Mouse (Mus musculus) CD4-positive, CD25-positive, alpha-beta regulatory T cell, adult 4 months (primary cell): Measurements from ENCODE around the gene 2310022A10Rik. TPM values are rescaled to one million over a fixed set of nuclear protein-coding genes. Genes with fewer than 3 reads are reported as not detected.
A peak's percentile ranks its signal among the peaks of the same experiment; 100 is the strongest.

Experiments used
- ATAC-seq: one replicate; pipeline ENCODE4 v1.8.0; 2017
- polyA plus RNA-seq, 2 experiments: library from polyadenylated mRNA; unstranded; fragments of 100-300 nt; shearing (Covaris generic); gene quantifications; one replicate each; pipeline ENCODE4 v1.2.1; 2017

Gene 2310022A10Rik
- polyA plus RNA-seq, 2 experiments from 2014 or later = 15.0 to 25.3 TPM

DNA sequence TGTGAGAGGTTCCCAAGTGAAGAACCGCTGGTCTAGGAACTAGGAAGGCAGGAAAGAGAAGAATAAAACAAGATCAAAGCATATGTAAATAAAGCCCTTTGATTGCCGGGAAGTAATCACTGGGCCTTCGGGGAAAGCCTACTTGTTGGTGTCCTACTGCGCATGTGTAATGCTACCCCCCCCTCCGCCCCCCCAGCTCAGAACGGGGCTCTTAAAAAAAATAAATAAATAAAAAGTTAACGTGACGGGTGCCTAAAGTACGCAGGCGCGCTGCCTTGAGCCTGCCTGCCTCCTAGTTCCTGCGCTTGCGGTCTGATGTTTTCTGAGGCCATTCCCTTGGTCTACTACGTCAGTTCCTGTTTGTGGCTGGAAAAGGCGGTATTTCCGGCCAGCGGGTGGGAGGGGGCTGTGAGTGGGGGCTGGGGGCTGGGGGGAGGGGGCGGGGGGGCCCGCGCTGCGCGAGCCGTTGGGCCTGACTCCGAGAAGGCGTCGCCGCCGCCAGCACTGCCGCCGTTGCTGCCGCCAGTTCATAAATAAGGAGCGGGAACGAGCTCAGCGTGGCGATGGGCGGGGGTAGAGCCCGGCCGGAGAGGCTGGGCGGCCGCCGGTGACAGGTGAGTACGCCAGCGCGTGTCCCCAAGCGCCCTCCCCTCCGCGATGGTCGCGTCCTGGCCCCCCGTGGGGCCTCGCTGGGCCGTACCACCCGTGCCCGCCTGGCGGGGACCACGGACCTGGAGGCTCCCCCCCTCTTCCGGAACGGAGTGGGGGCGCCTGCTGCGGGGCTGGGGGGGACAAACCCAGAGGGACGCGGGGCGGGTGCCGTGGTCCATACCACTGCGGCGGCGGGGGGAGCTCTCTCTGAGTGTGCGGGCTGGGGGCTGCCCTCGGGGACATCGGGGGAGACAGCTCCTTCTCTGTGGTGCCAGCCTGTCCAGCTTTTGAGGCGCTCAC, 38.5 kb downstream of the 2310022A10Rik start, which contains the start of gene Akt2:
Akt2 (plus strand) TSS at position 287 of the 951 bp plus-strand sequence.
- ATAC-seq = peak; percentile 86

DNA sequence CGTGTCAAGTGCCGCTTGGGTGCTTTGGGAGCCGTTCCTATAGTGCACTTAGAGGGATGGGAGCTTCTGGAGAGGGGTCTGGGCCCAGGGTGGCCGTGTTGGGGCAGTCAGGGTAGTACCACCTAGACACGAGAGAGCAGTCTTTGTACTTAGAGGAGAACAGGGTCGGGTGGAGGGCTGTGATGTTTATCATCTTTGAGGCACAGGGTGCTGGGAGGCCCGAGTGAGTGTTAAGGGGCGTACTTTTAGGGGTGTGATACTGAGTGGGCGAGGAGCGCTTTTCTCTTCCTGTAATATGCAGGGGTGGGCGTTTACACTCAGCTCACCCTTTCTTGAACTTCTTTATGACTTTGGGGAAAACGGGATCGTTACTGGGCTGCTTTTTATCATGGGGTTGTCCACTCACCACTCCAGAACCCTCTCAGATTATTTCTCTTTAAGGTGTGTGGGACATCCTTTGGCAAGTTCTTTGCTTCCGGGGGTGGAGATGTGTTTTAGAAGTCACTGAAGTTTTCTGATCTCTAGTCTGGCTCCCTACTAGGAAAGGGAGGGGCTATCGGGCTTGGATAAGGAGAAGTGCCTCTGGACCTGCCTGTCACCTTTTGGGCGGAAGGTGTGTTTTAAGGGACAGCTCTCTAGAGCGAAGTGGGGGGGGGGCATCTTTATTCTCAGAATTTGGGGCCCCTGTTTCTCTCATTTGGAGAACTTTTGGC, 39.3 kb downstream of the 2310022A10Rik start:
- peak; percentile 52 for ATAC-seq

DNA sequence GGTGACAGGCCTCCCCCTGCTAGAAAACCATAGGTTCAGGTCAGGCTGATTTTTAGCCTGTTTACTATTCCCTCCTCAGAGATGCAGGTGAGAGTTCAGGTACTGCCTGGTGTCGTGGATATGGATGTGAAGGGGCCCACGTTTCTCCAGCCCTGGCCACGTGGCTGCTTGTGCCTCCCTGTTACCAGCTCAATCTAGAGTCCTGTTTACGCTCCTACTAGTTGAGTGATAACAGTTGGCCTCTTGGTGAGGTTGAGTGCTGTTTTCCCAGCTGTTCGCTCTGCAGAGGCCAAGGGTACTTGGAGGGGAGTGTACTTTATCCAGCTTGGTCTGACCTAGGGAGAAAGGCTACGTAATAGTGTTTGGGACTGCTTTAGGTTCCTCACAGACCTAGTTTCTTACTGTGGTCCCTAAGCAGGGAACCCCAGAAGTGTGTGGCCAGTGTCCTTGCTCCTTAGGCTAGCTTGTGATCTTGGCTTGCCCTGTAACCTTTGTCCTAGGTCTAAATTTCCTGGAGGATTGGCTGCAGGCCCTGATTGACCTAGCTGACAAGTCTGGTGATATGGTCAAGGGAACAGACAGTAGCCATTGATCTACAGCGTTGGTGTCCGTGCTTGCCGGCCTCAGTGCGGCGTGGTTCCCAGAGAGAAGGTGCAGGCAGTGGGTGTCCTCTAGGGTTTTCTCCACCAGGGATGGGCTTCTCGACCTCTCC, 40.1 kb downstream of the 2310022A10Rik start:
- ATAC-seq = no peak

DNA sequence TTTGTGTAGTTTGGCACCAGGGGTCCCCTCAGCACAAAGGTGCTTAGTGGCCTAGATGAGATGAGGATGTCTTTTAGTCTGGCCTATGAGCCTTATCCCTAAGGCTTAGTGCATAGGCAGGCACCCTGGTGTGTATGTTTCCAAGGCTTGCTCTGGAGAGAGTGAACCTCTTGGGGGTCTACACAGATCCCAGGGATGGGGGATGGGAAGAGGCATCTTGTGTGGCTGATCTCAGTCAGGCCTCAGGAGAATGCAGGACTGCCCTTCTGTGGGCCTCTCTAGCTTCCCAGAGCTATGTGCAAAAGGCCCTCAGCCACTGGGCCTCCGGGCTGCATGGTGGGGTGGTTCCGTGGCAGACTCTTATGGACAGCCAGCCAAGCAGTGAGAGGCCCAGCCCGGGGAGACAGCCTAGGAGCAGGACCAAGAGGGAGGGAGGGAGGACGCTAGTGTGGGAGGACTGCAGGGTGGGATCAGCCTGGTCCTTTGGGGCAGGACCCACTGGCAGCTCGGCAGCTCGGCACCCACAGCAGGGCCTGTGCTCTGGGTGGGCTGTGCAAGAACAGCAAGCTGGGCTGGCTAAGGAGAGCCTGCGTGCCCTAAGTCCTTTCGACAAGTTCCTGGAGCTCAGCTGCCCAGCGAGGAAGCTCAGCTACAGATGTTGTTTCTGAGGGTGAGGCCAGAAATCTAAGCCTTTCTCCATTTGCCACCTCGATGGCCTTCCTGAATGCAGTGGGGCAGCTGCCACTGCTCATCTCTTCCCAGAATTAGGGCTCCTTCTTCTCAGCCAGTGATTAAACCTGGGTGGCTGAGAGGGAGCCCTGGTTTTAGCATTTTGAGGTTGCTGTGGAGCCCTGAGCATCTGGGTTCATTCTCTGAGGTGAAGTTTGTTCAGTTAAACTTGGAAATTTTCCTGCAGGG, 43.8 kb downstream of the 2310022A10Rik start:
- ATAC-seq = no peak

DNA sequence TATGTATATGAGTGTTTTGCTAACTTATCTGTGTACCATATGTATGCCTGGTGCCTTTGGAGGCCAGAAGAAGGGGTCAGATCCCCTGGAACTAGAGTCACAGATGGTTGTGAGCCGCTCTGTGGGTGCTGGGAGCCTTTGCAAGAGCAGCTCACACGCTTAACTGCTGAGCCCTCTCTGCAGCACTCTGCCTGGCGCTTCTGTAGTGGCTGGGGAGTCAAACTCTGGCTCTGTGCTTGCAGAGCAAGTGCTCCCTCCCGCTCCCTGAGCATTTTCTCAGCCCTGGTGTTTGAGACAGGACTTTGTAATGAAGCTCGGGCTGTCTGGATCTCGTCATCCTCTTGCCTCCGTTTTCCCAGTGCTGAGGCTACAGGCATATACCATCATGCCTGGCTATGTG, 45.0 kb downstream of the 2310022A10Rik start:
- ATAC-seq = no peak

DNA sequence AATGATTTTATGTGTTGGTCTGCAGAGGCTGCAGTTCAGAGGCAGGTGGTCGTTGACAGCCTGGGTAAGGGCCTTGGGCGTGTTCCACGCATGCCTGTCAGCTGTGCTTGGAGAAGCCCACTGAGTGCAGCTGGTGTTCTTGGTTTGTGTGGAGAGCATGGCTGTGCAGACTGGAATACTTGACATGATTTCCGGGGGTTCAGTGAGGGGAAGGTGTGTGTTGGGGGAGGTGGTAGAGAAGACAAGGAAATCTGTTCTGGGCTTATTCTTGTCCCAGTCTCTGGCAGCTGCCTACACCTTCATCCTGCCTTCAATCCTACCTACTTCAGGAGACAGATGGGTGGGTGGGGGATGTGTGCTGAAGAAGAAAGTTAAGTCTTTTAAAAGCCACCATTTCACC, 48.6 kb downstream of the 2310022A10Rik start:
- ATAC-seq = no peak

DNA sequence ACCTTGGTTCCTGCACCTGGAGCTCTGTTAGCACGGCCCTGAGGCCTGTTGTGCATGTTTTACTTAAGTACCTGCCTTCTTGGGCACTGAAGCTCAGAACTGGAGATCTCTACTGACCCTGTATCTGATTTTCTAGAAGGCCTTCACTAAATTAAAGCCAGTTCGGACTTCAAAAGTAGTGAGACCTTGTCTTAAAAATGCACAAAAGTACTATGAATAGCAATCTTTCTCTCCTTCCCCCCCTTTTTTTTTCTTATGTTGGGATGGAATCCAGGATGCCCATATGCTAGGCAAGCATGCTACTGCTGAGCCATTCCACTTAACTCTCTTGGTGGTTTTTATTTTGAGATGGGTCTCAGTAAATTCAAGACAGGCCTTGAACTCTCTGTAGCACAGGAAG, 49.1 kb downstream of the 2310022A10Rik start:
- ATAC-seq = no peak

DNA sequence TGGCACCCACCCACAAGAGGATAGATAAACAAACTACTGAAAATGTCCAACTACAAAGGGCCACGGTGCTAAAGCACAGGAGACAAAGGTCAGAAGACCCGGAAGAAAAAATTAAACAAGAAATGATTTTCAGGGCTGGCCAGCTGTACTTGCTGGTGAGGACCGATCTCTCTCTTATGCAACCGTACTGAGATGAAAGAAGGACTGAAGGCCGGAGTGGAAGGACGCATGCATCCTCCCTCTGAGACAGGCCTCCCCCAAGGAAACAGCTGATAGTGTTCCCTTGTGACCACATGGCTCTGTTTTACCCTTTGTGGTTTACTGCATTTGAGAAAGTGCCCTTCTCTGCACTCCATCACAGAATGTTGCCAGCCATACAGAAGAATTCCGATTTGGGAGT, 49.8 kb downstream of the 2310022A10Rik start:
- no peak for ATAC-seq

DNA sequence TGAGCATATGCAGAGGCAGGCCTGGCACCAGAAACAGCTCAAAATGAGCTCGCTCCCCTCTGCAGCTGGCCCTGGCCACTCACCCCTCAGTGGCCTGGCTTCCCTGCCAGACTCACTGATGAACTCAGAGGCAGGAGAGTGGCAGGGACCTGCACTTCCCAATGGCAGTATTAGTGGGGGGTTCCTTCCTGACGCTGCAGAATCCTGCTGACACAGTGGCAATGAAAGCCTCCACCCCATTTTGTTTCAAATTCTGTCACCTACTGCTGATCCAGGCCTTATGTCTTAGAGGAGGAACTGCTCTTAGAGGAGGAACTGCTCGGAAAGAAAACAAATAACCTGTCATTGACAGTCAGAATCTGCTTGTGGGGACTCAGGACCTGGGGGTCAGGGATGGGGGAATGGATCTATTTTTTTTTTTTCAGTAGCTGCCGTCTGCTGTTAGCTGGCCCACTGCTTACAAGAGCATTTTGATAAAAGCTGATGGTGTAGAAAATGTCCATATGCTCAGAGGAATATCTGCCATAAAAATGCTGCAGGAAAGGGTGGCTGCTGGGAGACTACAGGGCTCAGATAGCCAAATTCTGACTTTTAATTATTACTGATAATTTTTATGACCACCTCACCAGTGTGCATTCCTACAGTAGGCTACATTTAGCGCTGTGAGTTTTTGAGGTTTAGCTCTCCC, 51.8 kb downstream of the 2310022A10Rik start:
- no peak for ATAC-seq

DNA sequence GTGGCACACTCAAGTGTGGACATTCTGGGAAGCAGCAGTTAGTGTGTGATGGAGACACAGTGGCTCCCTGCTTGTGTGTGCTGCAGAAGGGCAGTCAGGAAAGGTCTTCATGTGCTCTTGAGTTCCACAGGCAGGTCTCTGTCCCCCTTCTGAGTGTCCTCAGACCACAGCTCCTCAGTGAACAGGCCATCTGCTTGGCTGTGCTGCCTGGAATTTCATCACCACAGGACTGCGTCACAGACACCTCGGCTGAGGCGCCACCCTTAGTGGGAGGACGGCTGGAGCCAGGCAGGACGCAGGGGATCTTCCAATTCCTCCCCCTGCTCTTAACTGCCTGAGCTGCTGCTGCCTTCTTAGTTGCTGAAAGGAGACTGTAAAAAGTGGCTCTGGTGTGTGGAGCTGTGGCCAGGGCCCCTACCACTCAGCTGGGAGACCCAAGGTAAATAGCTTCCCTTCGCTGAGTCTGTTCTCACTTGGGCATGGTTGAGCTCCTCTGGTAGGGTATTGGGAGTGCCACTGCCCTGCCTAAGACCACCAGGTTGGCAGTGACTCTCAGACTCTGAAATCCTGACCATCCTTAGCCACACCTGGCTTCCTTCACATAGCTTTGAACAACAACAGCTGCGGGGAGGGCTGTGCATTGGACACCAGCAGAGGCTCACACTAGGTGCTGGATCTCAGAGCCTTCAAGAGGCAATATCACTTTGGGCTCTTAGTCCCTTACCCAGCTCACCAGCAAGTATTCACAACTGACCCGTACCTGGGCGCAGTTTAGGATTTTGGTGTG, 52.7 kb downstream of the 2310022A10Rik start:
- ATAC-seq = no peak

DNA sequence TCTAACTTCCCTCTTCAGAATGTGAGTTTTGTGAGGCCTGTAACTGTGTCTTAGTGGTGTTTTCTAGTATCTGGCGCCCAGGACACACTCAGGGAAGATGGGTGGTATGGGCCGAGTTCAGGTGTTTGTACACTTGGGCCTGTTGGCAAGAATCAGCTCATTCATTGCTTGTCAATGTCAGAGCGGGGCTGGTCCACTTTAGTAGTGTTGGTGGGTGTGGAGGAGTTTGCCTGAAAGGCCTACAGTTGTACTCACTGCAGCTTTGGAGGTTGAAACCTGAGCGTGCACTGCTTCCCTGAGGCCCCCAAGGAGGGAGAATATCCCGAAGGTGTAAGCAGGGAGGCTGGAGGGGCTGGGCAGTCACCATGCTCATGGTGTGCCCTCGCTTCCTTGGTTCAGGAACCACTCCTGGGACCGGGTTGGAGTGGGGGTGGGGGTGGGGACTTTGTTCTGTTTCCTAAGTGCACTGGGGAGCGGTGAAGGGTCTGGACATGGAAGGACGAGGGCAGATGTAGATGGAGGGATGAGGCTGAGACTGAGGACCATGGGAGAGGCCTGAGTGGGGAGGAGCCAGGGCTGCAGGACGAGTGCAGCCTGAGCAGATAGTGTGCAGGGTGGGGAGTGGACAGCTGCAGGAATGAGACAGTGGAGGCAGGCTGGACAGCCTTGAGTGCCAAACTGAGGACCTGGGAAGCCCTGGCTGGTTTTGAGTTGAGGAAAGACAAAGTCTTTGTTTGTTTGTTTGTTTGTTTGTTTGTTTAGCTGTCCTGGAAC, 53.6 kb downstream of the 2310022A10Rik start:
- no peak for ATAC-seq

DNA sequence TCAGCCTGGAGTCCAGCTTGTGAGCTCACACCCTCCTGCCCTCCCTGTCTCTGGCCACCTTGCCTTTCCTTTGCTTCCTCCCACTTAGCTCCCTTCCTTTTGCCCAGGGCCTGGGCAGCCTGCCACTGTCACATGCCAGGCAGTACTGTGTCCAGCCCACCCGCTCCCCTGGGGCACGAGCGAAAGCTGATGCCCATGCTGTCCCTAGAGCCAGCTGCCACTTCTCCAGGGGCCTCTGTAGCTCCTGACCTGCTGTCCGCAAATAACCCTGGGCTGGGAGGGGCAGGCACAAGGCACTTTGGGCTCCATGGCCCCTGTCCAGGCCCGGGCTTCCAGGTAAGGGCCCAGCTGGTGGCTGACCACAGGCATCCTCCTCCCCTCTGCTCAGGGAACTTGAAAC, 54.5 kb downstream of the 2310022A10Rik start:
- no peak for ATAC-seq

DNA sequence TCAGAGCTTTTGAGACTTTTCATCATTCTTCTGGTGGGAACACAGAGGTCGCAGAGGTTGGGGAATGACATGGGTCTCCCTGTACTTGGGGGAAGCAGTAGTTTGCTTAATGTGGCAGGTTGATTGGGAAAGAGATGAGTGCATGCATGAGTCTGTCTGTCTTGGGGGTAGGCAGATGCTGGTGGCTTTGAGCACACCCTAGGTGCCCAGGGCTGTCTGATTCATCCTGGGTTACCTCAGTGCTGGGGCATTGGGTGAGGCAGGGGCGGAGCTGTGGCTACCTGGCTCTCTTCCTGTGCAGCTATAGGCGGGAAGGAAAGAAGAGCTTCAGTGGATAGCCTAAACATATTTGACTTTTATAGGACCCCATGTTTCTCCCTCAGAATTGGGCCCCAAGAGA, 55.1 kb downstream of the 2310022A10Rik start:
- no peak for ATAC-seq

DNA sequence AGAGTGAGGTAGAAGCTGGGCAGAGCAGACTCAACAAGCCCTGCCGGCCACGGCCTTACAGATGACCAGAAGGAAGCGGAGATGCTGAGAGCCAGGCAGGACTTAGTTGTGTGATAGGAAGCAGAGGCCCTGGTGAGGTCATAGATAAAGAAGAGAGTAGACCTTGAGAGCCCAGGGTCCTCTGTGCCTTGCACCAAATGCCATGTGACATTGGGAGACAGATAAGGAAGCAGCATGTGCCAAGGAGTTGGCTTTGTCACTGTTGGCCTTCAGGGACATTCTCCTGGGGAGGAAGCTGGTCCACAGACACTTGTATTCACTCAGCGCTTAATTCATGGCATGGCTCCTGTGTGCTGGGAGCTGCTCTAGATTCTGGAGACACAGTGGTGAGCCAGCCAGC, 56.3 kb downstream of the 2310022A10Rik start:
- no peak for ATAC-seq

DNA sequence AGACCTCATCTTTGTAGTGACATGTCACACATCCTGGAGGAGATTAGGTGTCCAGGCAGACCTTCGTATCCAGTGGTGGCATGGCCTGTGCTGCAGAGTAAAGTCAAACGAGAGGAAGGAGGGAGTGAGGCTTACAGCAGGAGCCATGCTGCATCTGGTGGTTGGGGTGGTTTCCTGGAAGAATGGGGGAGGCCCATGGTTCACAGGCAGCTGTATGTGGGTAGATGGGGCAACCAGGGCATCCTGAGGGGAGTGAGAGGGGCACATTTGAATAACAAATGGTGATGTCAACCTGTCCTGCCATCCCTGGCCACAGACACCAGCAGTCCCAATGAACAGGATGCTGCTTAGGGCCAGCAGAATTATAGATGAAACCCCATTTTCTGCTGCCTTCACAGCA, 56.7 kb downstream of the 2310022A10Rik start:
- ATAC-seq = peak; percentile 32

DNA sequence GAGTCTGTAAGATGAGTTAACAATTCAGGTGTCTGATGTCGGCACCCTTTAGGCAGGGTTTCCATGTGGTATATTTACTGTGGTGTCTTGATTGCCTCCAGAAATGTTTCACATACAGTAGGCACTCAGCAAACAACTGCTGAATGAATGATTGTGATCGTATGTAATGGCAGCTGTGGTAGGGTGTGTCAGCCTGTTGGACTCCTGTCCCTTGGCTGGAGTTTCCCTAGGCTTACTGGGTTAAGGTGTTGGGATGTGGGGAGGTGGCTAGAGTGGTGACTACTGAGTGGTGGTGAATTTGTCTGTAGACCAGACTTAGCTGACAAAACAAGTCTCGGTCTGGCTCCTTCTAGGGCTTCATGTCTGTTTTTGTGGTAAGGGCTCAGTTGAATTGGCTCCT, 57.3 kb downstream of the 2310022A10Rik start:
- no peak for ATAC-seq

DNA sequence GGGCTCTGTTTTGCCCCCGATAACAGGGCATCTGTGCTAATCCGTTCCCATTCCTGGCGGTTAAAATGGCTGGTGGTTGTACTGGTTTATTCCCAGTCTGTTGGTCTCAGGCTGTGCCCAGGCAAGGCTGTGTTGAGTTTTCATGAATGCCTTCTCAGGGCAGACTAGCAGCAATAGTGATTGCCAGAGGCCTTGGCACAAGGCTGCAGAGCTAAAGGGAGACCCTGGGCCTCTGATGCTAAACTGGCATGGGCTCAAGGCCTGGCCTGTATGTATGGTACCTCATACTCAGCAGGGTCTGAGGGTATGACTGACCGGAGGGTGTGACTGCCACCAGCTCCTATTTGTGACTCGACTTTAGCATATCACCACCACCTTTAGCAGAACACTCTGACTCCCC, 57.8 kb downstream of the 2310022A10Rik start:
- no peak for ATAC-seq

DNA sequence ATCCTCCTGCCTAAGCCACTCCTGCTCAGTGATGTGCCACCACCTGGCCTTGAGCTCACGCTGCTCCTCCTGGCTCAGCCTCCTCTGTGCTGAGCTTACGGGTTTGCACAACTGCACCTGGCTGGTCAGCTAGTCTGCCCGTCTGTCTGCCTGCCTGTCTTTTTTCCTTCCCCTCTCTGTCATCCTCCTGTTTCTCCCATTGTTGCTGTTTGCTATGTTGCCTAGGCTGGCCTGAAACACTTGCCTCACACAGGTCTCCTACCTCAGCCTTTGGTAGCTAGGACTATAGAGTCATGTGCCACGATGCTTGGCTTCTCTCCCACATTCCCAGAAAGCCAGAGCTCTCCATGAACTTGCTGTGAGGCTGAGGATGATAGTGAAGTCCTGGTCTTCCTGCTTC, 59.9 kb downstream of the 2310022A10Rik start:
- ATAC-seq = no peak

DNA sequence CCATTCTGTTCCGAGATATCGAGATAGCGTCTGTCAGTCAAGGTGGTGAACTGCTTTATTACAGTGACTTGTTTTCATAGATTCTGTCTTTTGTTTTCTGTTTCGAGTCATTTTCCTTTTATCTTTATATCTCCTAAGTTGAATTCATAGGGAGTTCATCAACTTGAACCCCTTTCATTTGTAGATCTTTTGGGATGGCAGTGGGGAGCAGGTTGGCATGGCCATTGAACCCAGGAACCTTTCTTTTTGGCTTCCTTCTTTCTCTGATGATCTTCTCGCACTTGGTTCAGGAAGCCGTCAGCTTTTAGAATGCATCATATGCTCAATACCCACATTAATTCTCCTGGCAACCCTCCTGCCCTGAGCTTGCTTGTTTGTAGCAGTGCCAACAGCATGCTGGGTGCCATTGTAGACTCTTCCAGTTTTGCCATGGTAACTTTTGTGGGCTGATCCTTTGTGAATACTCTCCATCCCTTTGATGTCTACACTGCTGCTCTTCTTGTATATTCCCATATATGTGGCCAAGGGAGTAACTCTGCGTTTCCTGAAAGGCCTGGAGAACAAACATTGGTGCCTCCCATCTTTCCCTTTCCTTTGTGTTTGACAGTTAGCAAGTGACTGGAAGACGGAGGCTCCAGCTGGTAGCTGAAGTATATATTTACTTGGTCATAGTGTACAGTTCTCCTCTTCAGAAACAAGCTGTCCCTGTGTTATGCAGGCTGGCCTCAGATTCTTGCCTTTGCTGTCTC, 60.9 kb downstream of the 2310022A10Rik start:
- ATAC-seq = no peak
